Mouse (Mus musculus) embryo, embryonic 10.5 days (tissue): ENCODE measurements at regions not wholly inside any gene's neighbourhood (a gene's known extent, or its start where the extent isn't known, plus 50 kb on each side); places are given as distances from the start of the nearest gene placed in this dataset.
A peak's percentile ranks its signal among the peaks of the same experiment; 100 is the strongest.
"Not testable (repeated sequence)": the region's sequence is repeated elsewhere in the genome, so short reads cannot be mapped to it uniquely, and the experiment has no call there.

Source experiments
- DNase-seq: peaks from one replicate; pipeline ENCODE4 v3.0.0-alpha.2; 2015; ENCODE audit warnings: low spot score

GRCm38 (mm10) chr12:45594689-45595088 is 520.2 kb upstream of the Stxbp6 start:
- no peak for DNase-seq

- DNase-seq: no peak
Measured at GRCm38 (mm10) chr12:45590191-45590590, 515.7 kb upstream of the Stxbp6 start.

GRCm38 (mm10) chr12:45585763-45586162 is 511.3 kb upstream of the Stxbp6 start:
- no peak for DNase-seq

- DNase-seq: peak; percentile 15
Measured at GRCm38 (mm10) chr12:45563325-45564030, 489.0 kb upstream of the Stxbp6 start.

- no peak for DNase-seq
Measured at GRCm38 (mm10) chr12:45562637-45563220, 488.2 kb upstream of the Stxbp6 start.

- no peak for DNase-seq
Measured at GRCm38 (mm10) chr12:45561889-45562288, 487.4 kb upstream of the Stxbp6 start.

- no peak for DNase-seq
Measured at GRCm38 (mm10) chr12:45561362-45561761, 486.9 kb upstream of the Stxbp6 start.

GRCm38 (mm10) chr12:45549906-45550305 is 475.4 kb upstream of the Stxbp6 start:
- DNase-seq: not testable (repeated sequence)

- no peak for DNase-seq
Measured at GRCm38 (mm10) chr12:45519554-45519953, 445.0 kb upstream of the Stxbp6 start.

- no peak for DNase-seq
Measured at GRCm38 (mm10) chr12:45514459-45514858, 439.9 kb upstream of the Stxbp6 start.

- peak; percentile 34 for DNase-seq
Measured at GRCm38 (mm10) chr12:45507400-45507982, 433.0 kb upstream of the Stxbp6 start.

GRCm38 (mm10) chr12:45499834-45500233 is 425.3 kb upstream of the Stxbp6 start:
- no peak for DNase-seq

GRCm38 (mm10) chr12:45498230-45498629 is 423.7 kb upstream of the Stxbp6 start:
- no peak for DNase-seq

GRCm38 (mm10) chr12:45489029-45489428 is 414.5 kb upstream of the Stxbp6 start:
- no peak for DNase-seq

- DNase-seq: no peak
Measured at GRCm38 (mm10) chr12:45476881-45477280, 402.4 kb upstream of the Stxbp6 start.

GRCm38 (mm10) chr12:45468093-45468492 is 393.6 kb upstream of the Stxbp6 start:
- no peak for DNase-seq

GRCm38 (mm10) chr12:45467058-45467457 is 392.5 kb upstream of the Stxbp6 start:
- DNase-seq: peak; percentile 57

GRCm38 (mm10) chr12:45466066-45466465 is 391.6 kb upstream of the Stxbp6 start:
- DNase-seq: peak; percentile 59

GRCm38 (mm10) chr12:45464952-45465351 is 390.4 kb upstream of the Stxbp6 start:
- DNase-seq: no peak

GRCm38 (mm10) chr12:45458746-45459145 is 384.2 kb upstream of the Stxbp6 start:
- DNase-seq: not testable (repeated sequence)

- DNase-seq: peak; percentile 80
Measured at GRCm38 (mm10) chr12:45443512-45444190, 369.1 kb upstream of the Stxbp6 start.

GRCm38 (mm10) chr12:45442474-45442873 is 368.0 kb upstream of the Stxbp6 start:
- peak; percentile 55 for DNase-seq

- no peak for DNase-seq
Measured at GRCm38 (mm10) chr12:45439745-45440144, 365.2 kb upstream of the Stxbp6 start.
